Comparison of ENCODE assay signal across 17 mouse cellular contexts in genomic region chr19:53442756-53443654, GRCm38 (mm10). TPM values are rescaled to one million over a fixed set of nuclear protein-coding genes. Genes with fewer than 3 reads are reported as not detected.
DNase-seq lines count a peak whose midpoint lies in the region; ATAC-seq and TF ChIP-seq lines count a peak whose summit lies in the region.
"Had no signal": no experiment of that assay in that cellular context is flagged by ENCODE, and none has a peak within 500 bp of the region (broad histone marks: within the 10 kb centered on the region; RNA-seq: fewer than 3 reads in every experiment).

No protein-coding gene starts in this region.

- H3K9ac ChIP-seq in kidney, embryonic 16.5 days (replicated peaks; ENCODE audit: low read length) = no peak overlapping the region
- H3K9ac ChIP-seq in forebrain, postnatal 0 days = no peak overlapping the region
- H3K9ac ChIP-seq: embryonic facial prominence, embryonic 15.5 days; forebrain, embryonic 12.5 days; hindbrain, embryonic 12.5 days; liver, embryonic 14.5 days had no signal

- TF ChIP-seq POLR2A in cerebellum, adult 2 months (IDR thresholded peaks at IDR 0.05; ENCODE audit: borderline replicate concordance, insufficient read depth, low read length) = no peak

- 52% methylated on average over 22 of the region's 22 CpGs for WGBS in kidney, embryonic 16.5 days
- WGBS in forebrain, postnatal 0 days = 82% methylated on average over 22 of the region's 22 CpGs
- WGBS in cerebellum, adult 2 months = 91% methylated on average over 22 of the region's 22 CpGs

- peaks cover 37% of the 10 kb centered on the region for H3K4me1 ChIP-seq in kidney, embryonic 16.5 days (ENCODE audit: insufficient read depth, low read length)
- H3K4me1 ChIP-seq in E14TG2a.4 (replicated peaks; ENCODE audit: low read depth, low read length) = peaks cover 93% of the 10 kb centered on the region
- no peaks in the 10 kb centered on the region for H3K4me1 ChIP-seq in forebrain, postnatal 0 days (ENCODE audit: insufficient read depth)
- H3K4me1 ChIP-seq in cerebellum, adult 2 months (ENCODE audit: control insufficient read depth, insufficient read depth, low read length) = peaks cover 28% of the 10 kb centered on the region

- no peak overlapping the region for H3K4me3 ChIP-seq in kidney, embryonic 16.5 days (ENCODE audit: low read length)
- H3K4me3 ChIP-seq in E14TG2a.4 (replicated peaks; ENCODE audit: low read length) = peak overlapping the region; percentile 26; the same call in 1 of the 2 replicates
- H3K4me3 ChIP-seq in forebrain, postnatal 0 days (ENCODE audit: low read depth, low read length) = no peak overlapping the region
- no peak overlapping the region for H3K4me3 ChIP-seq in cerebellum, adult 2 months (replicated peaks; ENCODE audit: insufficient read depth, low read depth, low read length)
- H3K4me3 ChIP-seq: embryonic facial prominence, embryonic 15.5 days; forebrain, embryonic 12.5 days; hindbrain, embryonic 12.5 days had no signal

- no peaks in the 10 kb centered on the region for H3K9me3 ChIP-seq in kidney, embryonic 16.5 days (ENCODE audit: low read length)
- H3K9me3 ChIP-seq in E14TG2a.4 (ENCODE audit: low read length) = peaks cover under 1% of the 10 kb centered on the region; the same call in 1 of the 2 replicates
- H3K9me3 ChIP-seq in forebrain, postnatal 0 days (ENCODE audit: low read length) = no peaks in the 10 kb centered on the region
- H3K9me3 ChIP-seq: embryonic facial prominence, embryonic 15.5 days; forebrain, embryonic 12.5 days; hindbrain, embryonic 12.5 days had no signal

- TF ChIP-seq CTCF in E14TG2a.4 (conservative IDR thresholded peaks at IDR 0.05; ENCODE audit: low read length) = no peak
- no peak for TF ChIP-seq CTCF in forebrain, postnatal 0 days (IDR thresholded peaks at IDR 0.05; ENCODE audit: low read depth)
- no peak for TF ChIP-seq CTCF in cerebellum, adult 2 months (IDR thresholded peaks at IDR 0.05; ENCODE audit: borderline replicate concordance, insufficient read depth, low read depth, low read length)

- H3K4me2 ChIP-seq in kidney, embryonic 16.5 days (replicated peaks; ENCODE audit: low read depth, low read length) = no peak overlapping the region
- no peak overlapping the region for H3K4me2 ChIP-seq in forebrain, postnatal 0 days (ENCODE audit: low read depth)
- H3K4me2 ChIP-seq: embryonic facial prominence, embryonic 15.5 days; forebrain, embryonic 12.5 days; hindbrain, embryonic 12.5 days had no signal

- DNase-seq in kidney, adult 18-20 months = no peak
- peak; percentile 72 to 86 for DNase-seq in thymus, postnatal 10 days (ENCODE audit: low spot score in 2 of 2)
- DNase-seq in forebrain, postnatal 0 days = no peak
- no peak for DNase-seq in cerebellum, adult 2 months
- DNase-seq in urinary bladder, adult 18-20 months (ENCODE audit: low spot score in 2 of 2) = no peak
- DNase-seq: cerebellum, adult 8-10 months; heart, adult 18-20 months; kidney, adult 11 months; kidney, postnatal 4 days; lung, postnatal 10 days had no signal

- H3K27me3 ChIP-seq in kidney, embryonic 16.5 days (ENCODE audit: insufficient read depth, low read length) = no peaks in the 10 kb centered on the region
- peaks cover 8% of the 10 kb centered on the region for H3K27me3 ChIP-seq in E14TG2a.4 (ENCODE audit: insufficient read depth, low read length)
- no peaks in the 10 kb centered on the region for H3K27me3 ChIP-seq in forebrain, postnatal 0 days (ENCODE audit: insufficient read depth, low read length)
- H3K27me3 ChIP-seq in cerebellum, adult 2 months (ENCODE audit: control insufficient read depth, insufficient read depth, low read length) = no peaks in the 10 kb centered on the region

- peak overlapping the region; percentile 26; the same call in 1 of the 2 replicates for H3K27ac ChIP-seq in kidney, embryonic 16.5 days (ENCODE audit: low read length)
- no peak overlapping the region for H3K27ac ChIP-seq in forebrain, postnatal 0 days (ENCODE audit: low read depth, low read length)
- H3K27ac ChIP-seq in cerebellum, adult 2 months (ENCODE audit: insufficient read depth, low read length) = no peak overlapping the region
- H3K27ac ChIP-seq: embryonic facial prominence, embryonic 15.5 days; forebrain, embryonic 12.5 days; hindbrain, embryonic 12.5 days; liver, embryonic 14.5 days had no signal

- no peaks in the 10 kb centered on the region for H3K36me3 ChIP-seq in kidney, embryonic 16.5 days (ENCODE audit: insufficient read depth, low read length)
- H3K36me3 ChIP-seq in E14TG2a.4 (ENCODE audit: insufficient read depth, low read length) = no peaks in the 10 kb centered on the region
- H3K36me3 ChIP-seq in forebrain, postnatal 0 days (ENCODE audit: insufficient read depth) = no peaks in the 10 kb centered on the region
- H3K36me3 ChIP-seq: embryonic facial prominence, embryonic 15.5 days; forebrain, embryonic 12.5 days; hindbrain, embryonic 12.5 days had no signal

- 0 out of 2 replicates have a peak, but pooled peaks have one; percentile 21 for ATAC-seq in kidney, embryonic 16.5 days (ENCODE audit: low FRiP score, low TSS enrichment)
- peak; percentile 80 for ATAC-seq in inflammation-experienced regulatory T-cells, adult 6 months
- ATAC-seq in forebrain, postnatal 0 days = no peak

RNA-seq across cellular contexts. Expression of gene Smndc1, which starts 52.6 kb away (rescaled TPM):
- polyA plus RNA-seq in kidney, embryonic 16.5 days (2015; fragmentation: Nextera tagmentation; extraction: Ambion mirVana) = 39.1 and 40.1 TPM in 2 replicates
- polyA plus RNA-seq in inflammation-experienced regulatory T-cells, adult 6 months (2017; shearing (Covaris generic)) = 10 to 100 TPM; 30.1 to 38.6 (median 34.9) TPM
- 13.9 and 15.5 TPM in 2 replicates for total RNA-seq in forebrain, postnatal 0 days (2014; rRNA removed)
- 33.9 and 39.3 TPM in 2 replicates for polyA plus RNA-seq in forebrain, postnatal 0 days (2015; fragmentation: Nextera tagmentation; extraction: Ambion mirVana)
- 24.6 and 26.1 TPM in 2 replicates for polyA plus RNA-seq in cerebellum, adult 2 months (2012; rRNA removed)

Comparison
In these comparisons a context has a peak if more than half of its experiments do, and no peak if none do; other contexts are left out.
1. DNase-seq: peak in thymus, postnatal 10 days (2 of 2); none in kidney, adult 18-20 months (single experiment), forebrain, postnatal 0 days (single experiment), cerebellum, adult 2 months (0 of 2) and urinary bladder, adult 18-20 months (0 of 2).